In the genomic region with DNA sequence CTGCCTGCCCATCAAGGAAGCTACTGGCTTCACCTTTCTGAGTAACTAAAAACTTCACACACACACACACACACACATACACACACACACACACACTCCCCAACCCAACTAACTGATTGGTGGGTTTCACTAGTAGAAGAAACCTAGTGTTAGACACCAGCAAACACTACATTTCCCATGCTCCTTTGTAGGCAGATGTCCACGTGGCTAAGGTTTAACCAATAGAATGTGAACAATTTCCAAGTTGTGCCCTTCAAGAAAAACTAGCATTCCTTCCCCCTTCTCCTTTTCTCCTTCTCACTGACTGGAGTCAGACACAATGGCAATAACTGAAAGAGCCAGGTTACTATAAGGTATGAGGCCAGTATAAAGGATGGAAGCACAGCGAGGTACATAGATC, we compare ENCODE assay signal across 19 mouse cellular contexts.
"Had no signal": no experiment of that assay in that cellular context is flagged by ENCODE, and none has a peak within 500 bp of the region (broad histone marks: within the 10 kb centered on the region; RNA-seq: fewer than 3 reads in every experiment).

No protein-coding gene starts in this region.

- H3K4me3 ChIP-seq: liver, embryonic 13.5 days; liver, embryonic 15.5 days; lung, embryonic 15.5 days; midbrain, embryonic 10.5 days; midbrain, embryonic 13.5 days; neural tube, embryonic 12.5 days; stomach, embryonic 15.5 days had no signal

- H3K4me2 ChIP-seq: liver, embryonic 13.5 days; liver, embryonic 15.5 days; lung, embryonic 15.5 days; midbrain, embryonic 13.5 days; neural tube, embryonic 12.5 days; stomach, embryonic 15.5 days had no signal

- ATAC-seq: liver, postnatal 0 days; lung, postnatal 0 days; midbrain, embryonic 13.5 days; midbrain, embryonic 16.5 days had no signal

- H3K9ac ChIP-seq: liver, embryonic 13.5 days; liver, embryonic 15.5 days; liver, postnatal 0 days; lung, embryonic 15.5 days; midbrain, embryonic 13.5 days; neural tube, embryonic 12.5 days; stomach, embryonic 15.5 days had no signal

- H3K27ac ChIP-seq: liver, embryonic 13.5 days; liver, embryonic 15.5 days; lung, embryonic 15.5 days; midbrain, embryonic 10.5 days; midbrain, embryonic 13.5 days; neural tube, embryonic 12.5 days; stomach, embryonic 15.5 days; stomach, postnatal 0 days had no signal

- H3K4me1 ChIP-seq: liver, embryonic 13.5 days; liver, embryonic 15.5 days; lung, embryonic 15.5 days; midbrain, embryonic 10.5 days; midbrain, embryonic 13.5 days; neural tube, embryonic 12.5 days; stomach, embryonic 15.5 days had no signal

- DNase-seq: liver, embryonic 13.5 days; liver, postnatal 0 days; lung, adult 2 months; lung, postnatal 14 days; lung, postnatal 4 days; retina, postnatal 1 day; right cerebral cortex, adult 18-20 months; thymus, adult 2 months; thymus, postnatal 25 days; thymus, postnatal 4 days had no signal

- H3K36me3 ChIP-seq: liver, embryonic 13.5 days; liver, embryonic 15.5 days; lung, embryonic 15.5 days; midbrain, embryonic 10.5 days; midbrain, embryonic 13.5 days; neural tube, embryonic 12.5 days; stomach, embryonic 15.5 days had no signal

- H3K27me3 ChIP-seq: liver, embryonic 13.5 days; liver, embryonic 15.5 days; lung, embryonic 15.5 days; midbrain, embryonic 13.5 days; neural tube, embryonic 12.5 days; stomach, embryonic 15.5 days had no signal

- H3K9me3 ChIP-seq: liver, embryonic 13.5 days; liver, embryonic 15.5 days; lung, embryonic 15.5 days; midbrain, embryonic 10.5 days; midbrain, embryonic 13.5 days; neural tube, embryonic 12.5 days; stomach, embryonic 15.5 days had no signal
